Mouse (Mus musculus): Measurements from ENCODE around the gene Ptpra. TPM values are rescaled to one million over a fixed set of nuclear protein-coding genes. Genes with fewer than 3 reads are reported as not detected.

Ptpra gene
- polyA plus RNA-seq, 1 experiment from 2014 or later: 99.3 TPM

GRCm38 (mm10) chr2:130472908-130473510 is 22.9 kb downstream of the Ptpra start:
- Histone ChIP-seq H3K9me3 (ENCODE audit: low read depth, low read length) (no peaks in the 10 kb centered on the region), H3K27ac (ENCODE audit: low read depth) (no peak overlapping the region), H3K4me2 (no peak overlapping the region), H3K4me3 (ENCODE audit: low read depth, low read length) (no peak overlapping the region), H3K27me3 (ENCODE audit: insufficient read depth, low read length) (no peaks in the 10 kb centered on the region; the same call in 1 of the 2 replicates), H3K36me3 (ENCODE audit: insufficient read depth) (no peaks in the 10 kb centered on the region), H3K9ac (no peak overlapping the region), H3K4me1 (ENCODE audit: insufficient read depth) (no peaks in the 10 kb centered on the region)
- TF ChIP-seq CTCF (IDR thresholded peaks at IDR 0.05; ENCODE audit: low read depth): no peak
- no peak for ATAC-seq (ENCODE audit: insufficient read depth)
- 64% methylated on average over 8 of the region's 8 CpGs for WGBS
- no peak for DNase-seq

DNA sequence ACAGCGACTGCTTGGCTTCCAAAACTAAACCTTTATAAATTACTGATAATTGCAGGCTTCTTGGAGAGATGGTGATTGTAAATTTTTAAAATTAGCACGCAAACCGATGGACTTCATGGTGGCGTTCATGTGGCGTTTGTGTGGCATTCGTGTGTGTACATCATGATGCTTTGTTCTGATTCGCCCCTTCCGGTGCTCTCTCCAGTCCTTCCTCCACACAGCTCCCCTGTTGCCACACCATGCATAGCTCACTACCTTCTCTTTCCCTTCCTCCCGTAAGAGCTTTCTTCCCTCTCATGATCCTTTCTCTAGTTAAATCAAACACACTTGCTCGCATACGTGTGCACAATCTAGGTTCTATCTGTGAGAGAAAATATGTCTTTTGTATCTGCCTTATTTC is 25.7 kb downstream of the Ptpra start:
- no peak overlapping the region for H3K4me2 ChIP-seq
- no peaks in the 10 kb centered on the region; the same call in 1 of the 2 replicates for H3K27me3 ChIP-seq (ENCODE audit: insufficient read depth, low read length)
- DNase-seq (no peak), ATAC-seq (ENCODE audit: insufficient read depth) (no peak)
- peaks cover 5% of the 10 kb centered on the region; the same call in 1 of the 2 replicates for H3K9me3 ChIP-seq (ENCODE audit: low read depth, low read length)
- no peak overlapping the region for H3K4me3 ChIP-seq (ENCODE audit: low read depth, low read length)
- 92% methylated on average over 11 of the region's 11 CpGs for WGBS
- no peak for TF ChIP-seq CTCF (IDR thresholded peaks at IDR 0.05; ENCODE audit: low read depth)
- no peak overlapping the region for H3K27ac ChIP-seq (ENCODE audit: low read depth)
- H3K4me1 ChIP-seq (ENCODE audit: insufficient read depth): no peaks in the 10 kb centered on the region
- no peak overlapping the region for H3K9ac ChIP-seq
- H3K36me3 ChIP-seq (ENCODE audit: insufficient read depth): no peaks in the 10 kb centered on the region

DNA sequence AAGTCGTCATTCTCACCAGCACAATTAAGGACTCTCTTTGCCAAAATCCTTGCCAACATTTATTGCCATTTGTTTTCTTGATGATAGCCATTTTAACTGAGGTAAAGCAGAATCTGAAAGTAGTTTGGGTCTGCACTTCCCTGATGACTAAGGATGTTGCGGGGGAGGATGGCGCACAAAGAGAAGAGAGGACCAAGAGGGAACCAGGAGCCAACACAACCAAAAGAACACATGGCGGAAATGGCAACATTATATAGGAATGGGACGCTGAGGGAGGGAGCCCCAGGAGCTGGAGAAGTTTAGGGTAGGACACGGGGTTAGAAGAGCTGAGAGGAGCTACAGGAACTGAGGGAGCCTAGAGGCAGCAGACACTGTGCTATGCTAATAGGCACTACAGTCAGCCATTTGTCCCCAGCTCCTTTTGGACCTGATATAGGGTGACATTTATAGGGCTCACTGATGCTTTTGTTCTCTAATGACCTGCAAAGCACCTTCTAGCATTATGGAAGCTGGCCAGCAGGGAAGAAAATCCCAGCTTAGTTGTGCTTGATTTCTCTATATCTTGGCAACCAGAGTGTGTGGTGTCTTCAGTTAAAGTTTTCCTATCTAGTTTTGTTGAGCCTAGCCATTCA is 26.7 kb downstream of the Ptpra start:
- H3K36me3 ChIP-seq (ENCODE audit: insufficient read depth): no peaks in the 10 kb centered on the region
- no peak for TF ChIP-seq CTCF (IDR thresholded peaks at IDR 0.05; ENCODE audit: low read depth)
- H3K4me2 ChIP-seq: no peak overlapping the region
- H3K27me3 ChIP-seq (ENCODE audit: insufficient read depth, low read length): no peaks in the 10 kb centered on the region; the same call in 1 of the 2 replicates
- no peak overlapping the region for H3K27ac ChIP-seq (ENCODE audit: low read depth)
- H3K9ac ChIP-seq: no peak overlapping the region
- no peak for DNase-seq
- whole genome bisulfite sequencing: 77% methylated on average over 6 of the region's 6 CpGs
- no peaks in the 10 kb centered on the region for H3K4me1 ChIP-seq (ENCODE audit: insufficient read depth)
- H3K4me3 ChIP-seq (ENCODE audit: low read depth, low read length): no peak overlapping the region
- no peak for ATAC-seq (ENCODE audit: insufficient read depth)
- peaks cover 5% of the 10 kb centered on the region; the same call in 1 of the 2 replicates for H3K9me3 ChIP-seq (ENCODE audit: low read depth, low read length)

DNA sequence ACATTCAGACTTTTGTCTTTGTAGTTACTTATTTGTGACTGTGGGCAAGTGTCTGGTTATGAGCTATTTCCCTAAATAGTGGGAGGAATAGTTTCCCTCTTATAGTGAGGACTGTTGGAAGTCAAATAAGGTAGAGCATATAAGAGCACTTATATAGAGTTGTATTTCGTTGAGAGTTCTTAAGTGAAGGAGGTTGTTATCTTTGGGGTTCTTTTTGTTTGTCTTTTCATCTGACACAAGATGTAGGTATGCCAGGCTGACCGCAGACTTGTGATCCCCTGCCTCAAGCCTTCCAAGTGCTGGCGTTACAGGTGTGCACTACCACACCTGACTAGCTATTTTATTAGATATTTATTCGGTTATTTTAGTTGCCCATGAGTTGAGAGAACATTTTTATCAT is 32.1 kb downstream of the Ptpra start:
- H3K4me1 ChIP-seq (ENCODE audit: insufficient read depth): no peaks in the 10 kb centered on the region
- 72% methylated on average over 4 of the region's 4 CpGs for WGBS
- peaks cover 4% of the 10 kb centered on the region; the same call in 1 of the 2 replicates for H3K27me3 ChIP-seq (ENCODE audit: insufficient read depth, low read length)
- H3K9me3 ChIP-seq (ENCODE audit: low read depth, low read length): peaks cover 5% of the 10 kb centered on the region; the same call in 1 of the 2 replicates
- TF ChIP-seq CTCF (IDR thresholded peaks at IDR 0.05; ENCODE audit: low read depth): no peak
- H3K36me3 ChIP-seq (ENCODE audit: insufficient read depth): no peaks in the 10 kb centered on the region
- DNase-seq (peak; percentile 23), ATAC-seq (ENCODE audit: insufficient read depth) (no peak; the same call in 1 of the 2 replicates)
- no peak overlapping the region for H3K9ac ChIP-seq
- no peak overlapping the region for H3K4me3 ChIP-seq (ENCODE audit: low read depth, low read length)
- H3K4me2 ChIP-seq: no peak overlapping the region
- no peak overlapping the region for H3K27ac ChIP-seq (ENCODE audit: low read depth)

- no peak overlapping the region for H3K4me2 ChIP-seq
- H3K36me3 ChIP-seq (ENCODE audit: insufficient read depth): no peaks in the 10 kb centered on the region
- 73% methylated on average over 3 of the region's 3 CpGs for WGBS
- H3K27ac ChIP-seq (ENCODE audit: low read depth): no peak overlapping the region
- no peak for TF ChIP-seq CTCF (IDR thresholded peaks at IDR 0.05; ENCODE audit: low read depth)
- H3K4me1 ChIP-seq (ENCODE audit: insufficient read depth): no peaks in the 10 kb centered on the region
- H3K9ac ChIP-seq: no peak overlapping the region
- H3K9me3 ChIP-seq (ENCODE audit: low read depth, low read length): peaks cover 5% of the 10 kb centered on the region; the same call in 1 of the 2 replicates
- ATAC-seq (ENCODE audit: insufficient read depth): no peak
- H3K27me3 ChIP-seq (ENCODE audit: insufficient read depth, low read length): peaks cover 4% of the 10 kb centered on the region; the same call in 1 of the 2 replicates
- DNase-seq: no peak
- no peak overlapping the region for H3K4me3 ChIP-seq (ENCODE audit: low read depth, low read length)
These were observed 32.6 kb downstream of the Ptpra start for GRCm38 (mm10) chr2:130482700-130483099.

DNA sequence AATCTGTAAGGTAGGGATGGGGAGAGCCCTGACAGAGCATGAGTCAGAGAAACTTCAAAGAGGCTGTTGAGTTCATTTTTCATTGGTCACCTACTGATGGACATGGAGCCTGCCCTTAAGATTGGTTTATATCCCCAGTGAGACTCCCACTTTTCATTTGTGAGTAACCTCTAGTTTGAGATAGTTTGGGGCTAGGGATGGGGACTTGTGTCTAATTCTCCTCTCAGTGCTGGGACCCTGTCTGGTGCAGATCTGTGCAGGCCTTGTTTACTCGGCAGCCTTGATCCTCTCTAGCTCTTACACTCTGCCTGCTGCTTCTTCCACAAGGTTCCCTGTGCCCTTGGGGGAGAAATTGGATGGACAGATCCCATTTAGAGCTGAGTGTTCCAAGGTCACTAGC is 34.1 kb downstream of the Ptpra start:
- no peak overlapping the region for H3K27ac ChIP-seq (ENCODE audit: low read depth)
- WGBS: 100% methylated on average over 1 of the region's 1 CpGs
- no peak for ATAC-seq (ENCODE audit: insufficient read depth)
- DNase-seq: no peak
- H3K36me3 ChIP-seq (ENCODE audit: insufficient read depth): no peaks in the 10 kb centered on the region
- peaks cover 3% of the 10 kb centered on the region; the same call in 1 of the 2 replicates for H3K9me3 ChIP-seq (ENCODE audit: low read depth, low read length)
- no peak overlapping the region for H3K4me3 ChIP-seq (ENCODE audit: low read depth, low read length)
- TF ChIP-seq CTCF (IDR thresholded peaks at IDR 0.05; ENCODE audit: low read depth): no peak
- no peaks in the 10 kb centered on the region for H3K4me1 ChIP-seq (ENCODE audit: insufficient read depth)
- no peak overlapping the region for H3K4me2 ChIP-seq
- H3K27me3 ChIP-seq (ENCODE audit: insufficient read depth, low read length): peaks cover 4% of the 10 kb centered on the region; the same call in 1 of the 2 replicates
- H3K9ac ChIP-seq: no peak overlapping the region

GRCm38 (mm10) chr2:130488002-130488401 is 37.9 kb downstream of the Ptpra start:
- Histone ChIP-seq H3K36me3 (ENCODE audit: insufficient read depth) (no peaks in the 10 kb centered on the region), H3K9ac (no peak overlapping the region), H3K9me3 (ENCODE audit: low read depth, low read length) (no peaks in the 10 kb centered on the region; the same call in 1 of the 2 replicates), H3K4me2 (no peak overlapping the region), H3K27me3 (ENCODE audit: insufficient read depth, low read length) (peaks cover 4% of the 10 kb centered on the region; the same call in 1 of the 2 replicates), H3K27ac (ENCODE audit: low read depth) (no peak overlapping the region), H3K4me3 (ENCODE audit: low read depth, low read length) (no peak overlapping the region), H3K4me1 (ENCODE audit: insufficient read depth) (no peaks in the 10 kb centered on the region)
- WGBS: 88% methylated on average over 2 of the region's 2 CpGs
- no peak for ATAC-seq (ENCODE audit: insufficient read depth)
- TF ChIP-seq CTCF (IDR thresholded peaks at IDR 0.05; ENCODE audit: low read depth): no peak
- DNase-seq: no peak

Measured in lung, embryonic 14.5 days (tissue).